Mouse (Mus musculus) T-helper 17 cell (primary cell): ENCODE measurements around the gene Kctd12.

Source experiments
- in situ Hi-C, 2 experiments: fragments of 300-600 bp; cut with MboI, MseI; formaldehyde crosslinking; loops; 1 replicate in 1 of 2; 2 replicates in 1 of 2; pipeline ENCODE4 v1.15.1; 2025; ENCODE audit warnings: high pct_unique_total_duplicates in 2 of 2

The Kctd12 gene

DNA sequence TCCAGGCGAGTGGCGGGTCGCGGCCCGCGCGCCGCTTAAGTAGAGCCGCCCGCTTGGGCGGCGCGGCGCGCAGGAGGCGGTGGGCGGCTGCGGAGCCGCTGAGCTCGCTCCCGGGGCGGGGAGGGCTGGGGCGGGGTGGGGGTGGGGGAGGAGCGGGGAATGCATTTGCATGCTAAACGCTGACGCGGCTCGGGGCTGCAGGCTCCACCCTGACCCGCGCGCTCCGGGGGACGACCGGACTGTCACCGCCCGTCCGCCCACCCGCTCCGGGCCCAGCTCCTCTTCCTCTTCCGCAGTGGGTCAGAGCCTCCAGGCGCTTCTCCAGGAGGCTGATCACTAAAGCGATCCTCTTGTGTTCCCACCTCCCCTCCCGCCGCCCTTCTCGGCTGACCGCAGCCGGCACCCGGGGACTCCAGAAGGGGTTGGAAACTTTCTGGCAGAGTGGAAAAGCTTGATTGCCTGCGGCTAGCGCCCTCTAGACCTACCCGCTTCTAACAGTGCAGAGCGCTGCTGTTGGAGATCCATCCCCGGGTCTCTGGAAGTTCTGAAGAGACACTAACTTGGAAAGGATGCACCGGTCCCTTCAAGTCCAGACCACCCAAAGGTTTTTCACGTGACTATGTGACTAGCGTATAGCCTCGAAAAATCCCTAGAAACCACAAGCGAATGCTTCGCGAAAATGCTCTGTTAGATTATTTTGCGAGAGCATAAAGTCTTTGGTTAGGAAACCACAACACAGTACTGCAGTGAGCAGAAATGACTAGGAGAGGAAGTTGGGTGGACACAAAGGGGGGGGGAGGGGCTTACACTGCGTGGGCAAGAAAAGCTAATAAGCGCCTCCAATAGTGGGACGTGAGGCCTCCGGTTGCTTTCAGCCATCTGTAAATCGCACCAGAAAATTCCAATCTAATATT is at the start of gene Kctd12:
Gene Kctd12 (minus strand): TSS at position 11 of the 914 bp plus-strand sequence.
- in situ Hi-C loops: loop anchor here (5.0 to 25.0 kb wide), 3 partner anchors 176 to 1046 kb away; no protein-coding TSS in a partner anchor

GRCm38 (mm10) chr14:103029203-103029602 is 46.8 kb upstream of the Kctd12 start:
- in situ Hi-C loops: loop anchor here in 1 of 2 experiments (25.0 kb wide), 1 partner anchor 1433 kb away; the partner anchor contains the start of gene Pou4f1

- in situ Hi-C loops: no loop called here
These were observed 37.6 kb upstream of the Kctd12 start for GRCm38 (mm10) chr14:103020046-103020445.

DNA sequence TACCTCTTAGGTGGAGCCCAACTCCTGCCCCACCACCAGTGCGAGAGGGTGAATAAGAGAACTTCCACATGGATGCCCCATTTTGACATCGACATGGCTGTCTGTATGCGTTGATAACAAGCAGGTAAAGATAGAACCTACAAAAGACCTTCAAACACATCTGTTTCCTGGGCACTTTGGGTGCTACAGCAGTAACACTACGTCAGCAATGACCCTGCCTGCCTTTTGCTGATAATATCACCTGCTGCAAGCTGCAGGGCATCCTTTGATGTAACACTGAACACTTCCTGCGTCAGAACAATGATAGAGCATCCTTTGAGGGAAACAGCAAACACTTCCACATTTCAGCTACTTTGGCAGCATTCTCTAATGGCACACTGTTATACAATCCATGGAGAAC is 34.6 kb upstream of the Kctd12 start:
- in situ Hi-C loops: loop anchor here in 1 of 2 experiments (10.0 kb wide), 1 partner anchor 518 kb away; no protein-coding TSS in a partner anchor

DNA sequence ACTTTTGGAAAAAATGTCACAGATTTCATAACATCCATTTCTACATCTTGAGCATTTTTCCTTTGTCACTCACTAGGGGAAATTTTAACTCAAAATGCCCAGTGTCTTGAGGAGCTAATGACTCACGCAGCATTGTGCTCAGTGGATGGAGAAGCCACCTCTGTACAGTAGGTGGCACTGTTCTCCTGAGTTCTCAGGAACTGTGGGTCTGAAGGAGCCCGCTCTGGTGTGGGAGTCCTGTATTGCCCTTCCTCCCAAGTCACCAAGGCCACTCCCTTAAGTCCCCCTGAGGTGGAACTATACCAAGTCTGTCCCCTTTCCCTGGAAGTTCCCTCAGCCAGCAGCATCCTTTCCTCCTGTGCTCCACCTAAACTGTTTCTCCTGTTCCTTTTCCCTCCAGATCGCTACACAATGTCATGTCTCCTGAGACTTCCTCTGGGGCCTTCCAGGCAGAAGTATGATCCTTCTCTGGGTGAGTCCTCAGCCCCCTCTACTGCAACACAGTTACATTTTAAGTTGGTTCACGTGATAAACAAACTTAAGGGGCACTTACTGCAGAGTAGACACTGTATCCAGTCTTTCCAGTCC is 30.2 kb upstream of the Kctd12 start:
- in situ Hi-C loops: loop anchor here (5.0 to 10.0 kb wide), 3 partner anchors 35 to 522 kb away; partner anchors contain the start of gene Acod1 (in 1 of the 2)

GRCm38 (mm10) chr14:103011782-103012181 is 29.3 kb upstream of the Kctd12 start:
- in situ Hi-C loops: loop anchor here (5.0 to 10.0 kb wide), 3 partner anchors 36 to 523 kb away; partner anchors contain the start of gene Acod1 (in 1 of the 2)

- in situ Hi-C loops: no loop called here
These were observed 25.3 kb upstream of the Kctd12 start for GRCm38 (mm10) chr14:103007737-103008136.

GRCm38 (mm10) chr14:102994662-102995561 is 12.5 kb upstream of the Kctd12 start:
- in situ Hi-C loops: loop anchor here in 1 of 2 experiments (25.0 kb wide), 1 partner anchor 1058 kb away; no protein-coding TSS in a partner anchor

DNA sequence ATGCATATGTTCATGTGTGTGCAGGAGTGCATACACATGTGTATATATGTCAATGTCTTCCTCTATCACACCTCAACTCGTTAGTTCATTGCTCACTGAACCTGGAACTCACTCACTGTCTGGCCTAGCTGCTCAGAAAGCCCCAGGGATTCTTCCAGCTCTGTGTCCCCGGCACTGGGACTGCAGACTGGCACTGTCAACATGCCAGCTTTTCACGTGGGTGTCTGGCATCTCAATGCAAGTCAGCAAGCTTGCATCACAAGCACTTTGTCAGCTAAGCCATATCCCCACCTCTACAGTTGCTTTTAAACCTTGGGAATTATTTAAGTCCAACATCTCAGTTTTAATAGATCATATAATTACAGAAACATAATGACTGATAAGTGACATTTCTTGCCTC is 8.3 kb upstream of the Kctd12 start:
- in situ Hi-C loops: loop anchor here in 1 of 2 experiments (25.0 kb wide), 1 partner anchor 1053 kb away; no protein-coding TSS in a partner anchor

GRCm38 (mm10) chr14:102989866-102990265 is 7.4 kb upstream of the Kctd12 start:
- in situ Hi-C loops: loop anchor here in 1 of 2 experiments (5.0 to 25.0 kb wide), 2 partner anchors 183 to 1053 kb away; no protein-coding TSS in a partner anchor

- in situ Hi-C loops: loop anchor here in 1 of 2 experiments (5.0 to 25.0 kb wide), 2 partner anchors 182 to 1052 kb away; no protein-coding TSS in a partner anchor
These were observed 6.8 kb upstream of the Kctd12 start for GRCm38 (mm10) chr14:102989254-102989653.

DNA sequence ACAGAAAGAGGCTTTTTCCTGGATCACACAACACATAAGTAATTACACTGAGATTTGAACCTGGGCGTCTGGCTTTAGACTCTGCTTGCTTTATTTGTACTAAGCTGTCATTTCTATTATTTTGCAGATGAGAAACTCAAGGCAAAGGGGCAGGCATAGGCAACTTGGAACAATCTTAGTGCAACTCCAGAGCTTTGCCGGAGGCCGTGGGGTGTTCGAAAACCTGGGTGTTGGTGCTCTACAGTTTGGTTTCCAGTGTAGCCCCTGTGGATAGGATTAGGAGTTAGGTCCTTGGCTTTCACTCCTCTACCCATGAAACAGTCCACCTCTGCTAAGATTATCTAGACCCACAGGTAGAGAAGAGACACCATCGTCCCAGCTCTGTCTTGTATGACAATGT is 5.2 kb upstream of the Kctd12 start:
- in situ Hi-C loops: loop anchor here in 1 of 2 experiments (5.0 to 25.0 kb wide), 2 partner anchors 180 to 1050 kb away; no protein-coding TSS in a partner anchor

- in situ Hi-C loops: loop anchor here (5.0 to 25.0 kb wide), 3 partner anchors 176 to 1046 kb away; no protein-coding TSS in a partner anchor
These were observed 1.2 kb upstream of the Kctd12 start for GRCm38 (mm10) chr14:102983686-102984085.

DNA sequence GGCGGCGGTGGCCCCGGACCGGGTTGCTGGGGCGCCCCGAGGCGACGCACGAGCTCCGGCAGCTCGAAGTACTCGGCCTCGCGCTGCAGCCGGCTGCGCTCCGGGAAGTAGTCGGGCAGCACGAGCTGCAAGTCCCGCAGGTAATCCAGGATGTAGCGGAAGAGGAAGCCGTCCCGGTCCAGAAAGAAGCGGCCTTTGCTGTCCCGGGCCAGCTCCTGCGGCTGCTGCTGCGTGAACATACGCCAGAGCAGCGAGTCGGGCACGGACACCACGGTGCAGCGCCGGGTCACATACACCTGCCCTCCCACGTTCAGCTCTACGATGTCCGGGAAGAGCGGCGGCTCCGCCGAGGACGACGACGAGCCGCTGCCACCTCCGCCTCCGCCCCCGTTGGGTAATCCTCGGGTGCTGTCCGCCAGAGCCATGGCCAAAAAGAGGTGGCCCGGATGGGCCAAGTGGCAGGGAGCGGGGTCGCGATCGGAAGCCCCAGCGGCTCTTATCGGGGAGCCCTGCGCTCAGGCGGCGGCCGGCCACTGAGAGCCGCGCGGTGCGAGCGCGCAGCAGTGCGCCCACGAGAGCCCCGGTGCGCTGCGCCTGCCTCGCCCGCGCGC is 316 bp downstream of the Kctd12 start:
- in situ Hi-C loops: loop anchor here (5.0 to 25.0 kb wide), 3 partner anchors 175 to 1045 kb away; no protein-coding TSS in a partner anchor

- in situ Hi-C loops: loop anchor here (5.0 to 25.0 kb wide), 3 partner anchors 174 to 1044 kb away; no protein-coding TSS in a partner anchor
These were observed 909 bp downstream of the Kctd12 start for GRCm38 (mm10) chr14:102981441-102982015.

- in situ Hi-C loops: loop anchor here (5.0 to 25.0 kb wide), 3 partner anchors 174 to 1044 kb away; no protein-coding TSS in a partner anchor
These were observed 1.5 kb downstream of the Kctd12 start for GRCm38 (mm10) chr14:102980986-102981385.

DNA sequence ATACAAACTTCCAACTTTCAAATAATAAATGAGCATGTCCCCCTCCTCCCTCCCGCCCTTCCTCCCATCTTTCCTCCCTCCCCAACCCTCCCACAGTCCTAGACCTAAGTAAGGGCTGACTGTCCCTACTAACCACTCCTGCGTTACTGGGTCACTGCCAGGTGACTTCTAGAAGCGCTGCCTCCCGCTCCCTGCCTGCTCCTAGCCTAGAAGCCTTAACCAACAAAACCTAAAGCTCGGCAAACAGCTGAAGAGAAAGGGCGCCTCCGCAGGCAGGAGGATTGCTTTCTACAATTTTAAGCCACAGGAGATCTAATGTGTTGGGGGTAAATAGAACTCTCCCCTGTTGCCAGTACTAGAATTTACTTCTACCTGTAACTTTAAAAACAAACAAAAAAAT is 2.0 kb downstream of the Kctd12 start:
- in situ Hi-C loops: loop anchor here (5.0 to 25.0 kb wide), 3 partner anchors 173 to 1043 kb away; no protein-coding TSS in a partner anchor

- in situ Hi-C loops: loop anchor here (5.0 to 25.0 kb wide), 3 partner anchors 173 to 1043 kb away; no protein-coding TSS in a partner anchor
These were observed 2.6 kb downstream of the Kctd12 start for GRCm38 (mm10) chr14:102979831-102980230.

DNA sequence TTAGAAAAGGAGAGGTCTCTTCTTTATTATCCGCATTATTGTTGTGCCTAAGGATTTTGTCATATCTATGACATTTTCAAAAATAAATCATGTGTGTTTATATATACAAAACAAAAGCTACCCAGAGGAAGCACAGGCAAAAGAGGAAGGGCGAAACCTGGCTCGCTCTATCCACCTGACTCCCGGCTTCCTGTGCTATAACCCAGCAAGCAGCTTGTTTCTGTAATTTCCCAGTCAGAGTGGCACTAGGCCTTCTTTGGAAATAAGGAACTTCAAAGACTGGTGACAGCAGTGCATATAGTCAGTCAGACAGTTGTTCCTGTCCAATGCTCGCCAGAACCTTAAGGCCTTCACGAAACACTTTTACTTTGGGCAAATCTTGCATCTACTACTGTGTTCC is 6.6 kb downstream of the Kctd12 start:
- in situ Hi-C loops: loop anchor here in 1 of 2 experiments (25.0 kb wide), 1 partner anchor 1039 kb away; no protein-coding TSS in a partner anchor
